Comparison of ENCODE assay signal across 23 mouse cellular contexts in the genomic region with DNA sequence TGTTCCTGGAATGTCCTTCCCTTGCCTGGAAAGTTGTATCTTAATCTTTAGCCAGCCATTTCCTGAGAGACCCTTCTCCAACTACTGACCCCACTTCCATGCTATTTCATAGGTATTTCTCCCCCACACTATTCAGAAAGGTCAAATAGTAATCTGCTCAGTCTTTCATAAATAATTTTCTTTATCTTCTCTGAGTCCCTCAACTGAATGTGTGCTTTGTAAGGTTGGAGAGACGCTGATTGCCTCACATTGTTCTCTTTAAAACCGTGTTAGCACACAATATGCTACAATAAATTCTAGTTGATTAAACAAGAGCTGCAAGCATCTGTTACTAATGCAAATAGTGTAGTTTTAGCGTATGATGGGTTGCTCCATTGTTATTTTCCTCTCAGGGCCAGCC.
DNase-seq lines count a peak whose midpoint lies in the region; ATAC-seq lines count a peak whose summit lies in the region.
"Had no signal": no experiment of that assay in that cellular context is flagged by ENCODE, and none has a peak within 500 bp of the region (broad histone marks: within the 10 kb centered on the region; RNA-seq: fewer than 3 reads in every experiment).

No protein-coding gene starts in this region.

- 11% methylated on average over 3 of the region's 3 CpGs for WGBS in forebrain, embryonic 11.5 days
- 18% methylated on average over 3 of the region's 3 CpGs for WGBS in forebrain, embryonic 16.5 days
- 71% methylated on average over 3 of the region's 3 CpGs for WGBS in kidney, embryonic 16.5 days
- WGBS in neural tube, embryonic 12.5 days = 18% methylated on average over 3 of the region's 3 CpGs
- WGBS in neural tube, embryonic 15.5 days = 19% methylated on average over 3 of the region's 3 CpGs

- no peak overlapping the region for H3K4me2 ChIP-seq in forebrain, embryonic 11.5 days (ENCODE audit: low read depth, low read length, severe bottlenecking)
- no peak overlapping the region for H3K4me2 ChIP-seq in forebrain, embryonic 16.5 days (ENCODE audit: low read length)
- no peak overlapping the region for H3K4me2 ChIP-seq in kidney, embryonic 16.5 days (replicated peaks; ENCODE audit: low read depth, low read length)
- H3K4me2 ChIP-seq in neural tube, embryonic 12.5 days (replicated peaks) = no peak overlapping the region
- H3K4me2 ChIP-seq in neural tube, embryonic 15.5 days = no peak overlapping the region
- H3K4me2 ChIP-seq: embryonic facial prominence, embryonic 13.5 days; heart, embryonic 15.5 days; liver, embryonic 15.5 days had no signal

- H3K27ac ChIP-seq in forebrain, embryonic 11.5 days (ENCODE audit: low read depth, low read length) = peak overlapping the region; percentile 70; the same call in 1 of the 2 replicates
- no peak overlapping the region; the same call in 1 of the 2 replicates for H3K27ac ChIP-seq in forebrain, embryonic 16.5 days (ENCODE audit: low read length)
- peak overlapping the region; percentile 90 for H3K27ac ChIP-seq in kidney, embryonic 16.5 days (ENCODE audit: low read length)
- no peak overlapping the region for H3K27ac ChIP-seq in neural tube, embryonic 12.5 days
- no peak overlapping the region for H3K27ac ChIP-seq in neural tube, embryonic 15.5 days (replicated peaks)
- H3K27ac ChIP-seq: embryonic facial prominence, embryonic 13.5 days; gastrocnemius, adult 2 months; heart, embryonic 15.5 days; left cerebral cortex, adult 2 months; liver, embryonic 15.5 days; macrophage had no signal

- H3K27me3 ChIP-seq in forebrain, embryonic 11.5 days (ENCODE audit: control insufficient read depth, insufficient read depth, low read length) = no peaks in the 10 kb centered on the region
- H3K27me3 ChIP-seq in forebrain, embryonic 16.5 days (replicated peaks; ENCODE audit: control insufficient read depth, insufficient read depth, low read length) = no peaks in the 10 kb centered on the region
- H3K27me3 ChIP-seq in kidney, embryonic 16.5 days (ENCODE audit: insufficient read depth, low read length) = no peaks in the 10 kb centered on the region
- H3K27me3 ChIP-seq in neural tube, embryonic 12.5 days (replicated peaks) = no peaks in the 10 kb centered on the region
- no peaks in the 10 kb centered on the region for H3K27me3 ChIP-seq in neural tube, embryonic 15.5 days (replicated peaks)
- H3K27me3 ChIP-seq: embryonic facial prominence, embryonic 13.5 days; heart, embryonic 15.5 days; liver, embryonic 15.5 days; Patski had no signal

- H3K9ac ChIP-seq in forebrain, embryonic 11.5 days (ENCODE audit: low read length) = no peak overlapping the region
- H3K9ac ChIP-seq in forebrain, embryonic 16.5 days (replicated peaks; ENCODE audit: low read depth, low read length) = no peak overlapping the region
- no peak overlapping the region for H3K9ac ChIP-seq in kidney, embryonic 16.5 days (replicated peaks; ENCODE audit: low read length)
- no peak overlapping the region for H3K9ac ChIP-seq in neural tube, embryonic 12.5 days
- H3K9ac ChIP-seq in neural tube, embryonic 15.5 days (replicated peaks) = no peak overlapping the region
- H3K9ac ChIP-seq: embryonic facial prominence, embryonic 13.5 days; heart, embryonic 15.5 days; liver, embryonic 15.5 days had no signal

- ATAC-seq in forebrain, embryonic 11.5 days (replicated peaks; ENCODE audit: low FRiP score) = no peak
- no peak for ATAC-seq in forebrain, embryonic 16.5 days
- no peak for ATAC-seq in kidney, embryonic 16.5 days (ENCODE audit: low FRiP score, low TSS enrichment)
- 0 out of 2 replicates have a peak, but pooled peaks have one; percentile 19 for ATAC-seq in neural tube, embryonic 12.5 days (ENCODE audit: low FRiP score, low read depth)
- ATAC-seq in neural tube, embryonic 15.5 days (ENCODE audit: low FRiP score) = no peak
- ATAC-seq: Patski had no signal

- no peaks in the 10 kb centered on the region for H3K36me3 ChIP-seq in forebrain, embryonic 11.5 days (ENCODE audit: control insufficient read depth, insufficient read depth, low read length)
- no peaks in the 10 kb centered on the region for H3K36me3 ChIP-seq in forebrain, embryonic 16.5 days (ENCODE audit: control insufficient read depth, insufficient read depth)
- H3K36me3 ChIP-seq in kidney, embryonic 16.5 days (ENCODE audit: insufficient read depth, low read length) = no peaks in the 10 kb centered on the region
- no peaks in the 10 kb centered on the region for H3K36me3 ChIP-seq in neural tube, embryonic 12.5 days
- no peaks in the 10 kb centered on the region for H3K36me3 ChIP-seq in neural tube, embryonic 15.5 days
- H3K36me3 ChIP-seq: embryonic facial prominence, embryonic 13.5 days; heart, embryonic 15.5 days; liver, embryonic 15.5 days had no signal

- no peak overlapping the region for H3K4me3 ChIP-seq in forebrain, embryonic 11.5 days (ENCODE audit: low read depth, low read length)
- no peak overlapping the region for H3K4me3 ChIP-seq in forebrain, embryonic 16.5 days (replicated peaks; ENCODE audit: low read length)
- H3K4me3 ChIP-seq in kidney, embryonic 16.5 days (ENCODE audit: low read length) = no peak overlapping the region
- no peak overlapping the region for H3K4me3 ChIP-seq in neural tube, embryonic 12.5 days
- H3K4me3 ChIP-seq in neural tube, embryonic 15.5 days (replicated peaks) = no peak overlapping the region
- H3K4me3 ChIP-seq: embryonic facial prominence, embryonic 13.5 days; erythroblast, embryonic 14.5 days; gastrocnemius, adult 2 months; heart, embryonic 15.5 days; left cerebral cortex, adult 2 months; liver, embryonic 15.5 days had no signal

- peaks cover 20% of the 10 kb centered on the region for H3K4me1 ChIP-seq in forebrain, embryonic 11.5 days (replicated peaks; ENCODE audit: control insufficient read depth, insufficient read depth, low read length)
- H3K4me1 ChIP-seq in forebrain, embryonic 16.5 days (replicated peaks; ENCODE audit: control insufficient read depth, insufficient read depth, low read length) = peaks cover 22% of the 10 kb centered on the region
- H3K4me1 ChIP-seq in kidney, embryonic 16.5 days (ENCODE audit: insufficient read depth, low read length) = peaks cover 6% of the 10 kb centered on the region; the same call in 1 of the 2 replicates
- peaks cover 23% of the 10 kb centered on the region for H3K4me1 ChIP-seq in neural tube, embryonic 12.5 days
- H3K4me1 ChIP-seq in neural tube, embryonic 15.5 days = peaks cover 11% of the 10 kb centered on the region; the same call in 1 of the 2 replicates
- H3K4me1 ChIP-seq: embryonic facial prominence, embryonic 13.5 days; heart, embryonic 15.5 days; liver, embryonic 15.5 days had no signal

- no peak for DNase-seq in forebrain, embryonic 11.5 days (ENCODE audit: low spot score)
- no peak for DNase-seq in kidney, postnatal 36 days
- peak; percentile 66 for DNase-seq in retina, postnatal 1 day
- no peak for DNase-seq in ovary, postnatal 10 days (ENCODE audit: low spot score)
- DNase-seq: adrenal gland, adult 2 months; cerebellum, adult 11 months; cerebellum, adult 9-11 months; gastrocnemius, adult 2 months; heart, postnatal 36 days; kidney, adult 11 months; layer of hippocampus, adult 9-11 months; right cerebral cortex, postnatal 14 days had no signal

- H3K9me3 ChIP-seq in forebrain, embryonic 11.5 days (ENCODE audit: control insufficient read depth, low read length) = no peaks in the 10 kb centered on the region
- no peaks in the 10 kb centered on the region for H3K9me3 ChIP-seq in forebrain, embryonic 16.5 days (ENCODE audit: control insufficient read depth, low read length)
- no peaks in the 10 kb centered on the region for H3K9me3 ChIP-seq in kidney, embryonic 16.5 days (ENCODE audit: low read length)
- no peaks in the 10 kb centered on the region for H3K9me3 ChIP-seq in neural tube, embryonic 12.5 days
- no peaks in the 10 kb centered on the region for H3K9me3 ChIP-seq in neural tube, embryonic 15.5 days (replicated peaks)
- H3K9me3 ChIP-seq: embryonic facial prominence, embryonic 13.5 days; heart, embryonic 15.5 days; liver, embryonic 15.5 days had no signal

Comparison
In these comparisons a context has a peak if more than half of its experiments do, and no peak if none do; other contexts are left out.
1. H3K27ac ChIP-seq: peak in forebrain, embryonic 11.5 days (single experiment) and kidney, embryonic 16.5 days (single experiment); none in forebrain, embryonic 16.5 days (single experiment), neural tube, embryonic 12.5 days (single experiment) and neural tube, embryonic 15.5 days (single experiment).